Mouse (Mus musculus) liver, postnatal 0 days (tissue): ENCODE results near the gene Ttc38. TPM values are rescaled to one million over a fixed set of nuclear protein-coding genes. Genes with fewer than 3 reads are reported as not detected.
A peak's percentile ranks its signal among the peaks of the same experiment; 100 is the strongest.

Experiments
- ATAC-seq: fragments of 200-750 bp; cut with Nextera tagmentation; 2 replicates; pipeline ENCODE4 v1.8.0; 2017; ENCODE audit warnings: mild to moderate bottlenecking, moderate library complexity
- DNase-seq: peaks from one replicate; pipeline ENCODE4 v3.0.0-alpha.2; 2016
- H3K27ac ChIP-seq: fragments of 300-500 bp; sonication (generic); 2 replicates; pipeline ENCODE4 v1.5.1; 2014; ENCODE audit warnings: antibody characterized with exemption, moderate library complexity, mild to moderate bottlenecking, low read depth
- H3K27me3 ChIP-seq: fragments of 300-500 bp; sonication (generic); 2 replicates; pipeline ENCODE4 v1.6.1; 2014; ENCODE audit warnings: low read length, control low read depth, mixed read lengths; ENCODE audit not compliant: insufficient read depth
- H3K36me3 ChIP-seq: fragments of 300-500 bp; sonication (generic); replicated peaks from 2 replicates; pipeline ENCODE4 v1.6.1; 2014; ENCODE audit warnings: mild to moderate bottlenecking, control low read depth, low read length, moderate library complexity, mixed read lengths; ENCODE audit not compliant: insufficient read depth
- H3K4me1 ChIP-seq: fragments of 300-500 bp; sonication (generic); 2 replicates; pipeline ENCODE4 v1.6.1; 2014; ENCODE audit warnings: antibody characterized with exemption, mild to moderate bottlenecking, control low read depth; ENCODE audit not compliant: insufficient read depth
- H3K4me2 ChIP-seq: fragments of 300-500 bp; sonication (generic); 2 replicates; pipeline ENCODE4 v1.6.1; 2014; ENCODE audit warnings: low read depth, mild to moderate bottlenecking, low read length, moderate library complexity, mixed read lengths
- H3K4me3 ChIP-seq: fragments of 300-500 bp; sonication (generic); 2 replicates; pipeline ENCODE4 v1.5.1; 2014; ENCODE audit warnings: low read depth, low read length
- H3K9ac ChIP-seq: fragments of 300-500 bp; sonication (generic); replicated peaks from 2 replicates; pipeline ENCODE4 v1.6.1; 2014; ENCODE audit warnings: mild to moderate bottlenecking, moderate library complexity
- H3K9me3 ChIP-seq: fragments of 300-500 bp; sonication (generic); 2 replicates; pipeline ENCODE4 v1.6.1; 2016; ENCODE audit warnings: mild to moderate bottlenecking, control low read depth, low read length, mixed read lengths
- CTCF ChIP-seq: sonication (generic); IDR thresholded peaks from 2 replicates; pipeline ENCODE4 v1.5.1; 2016; ENCODE audit warnings: antibody characterized with exemption, low read depth
- EP300 ChIP-seq: IDR thresholded peaks from 2 replicates; pipeline ENCODE4 v1.6.1; 2016; ENCODE audit warnings: antibody characterized with exemption, low read depth, mild to moderate bottlenecking
- WGBS: fragments of 180-500 bp; shearing (Covaris S2); extraction: QIAGEN DNeasy Blood & Tissue Kit; methylation state at CpG from one replicate; pipeline ENCODE4 v1.1.7; 2014; ENCODE audit not compliant: insufficient replicate concordance; 5-methylcytosine and 5-hydroxymethylcytosine counted together
- polyA plus RNA-seq: library from polyadenylated mRNA; unstranded; fragments of >200 nt; fragmentation: Nextera tagmentation; extraction: Ambion mirVana; gene quantifications from 2 replicates; pipeline ENCODE4 v1.2.1, GENCODE M21; 2015

The Ttc38 gene
- polyA plus RNA-seq, 1 experiment from 2014 or later = 16.2 TPM

- peak within 1 kb of the TSS; percentile 85 for H3K27ac ChIP-seq
- WGBS = 2% methylated on average over 36 of the region's 36 CpGs
- peaks cover 9% of the 10 kb centered on the region for H3K4me1 ChIP-seq
- H3K36me3 ChIP-seq = no peaks in the 10 kb centered on the region
- peak within 1 kb of the TSS; percentile 83 for H3K9ac ChIP-seq
- TF ChIP-seq EP300 = peak; percentile 29; the same call in 1 of the 2 replicates
- TF ChIP-seq CTCF = no peak
- H3K4me3 ChIP-seq = peak within 1 kb of the TSS; percentile 82
- H3K27me3 ChIP-seq = no peaks in the 10 kb centered on the region
- H3K4me2 ChIP-seq = peak within 1 kb of the TSS; percentile 91
- DNase-seq (peak; percentile 98), ATAC-seq (peak; percentile 90)
- 0 out of 2 replicates have a peak, but pooled peaks cover 2% of the 10 kb centered on the region for H3K9me3 ChIP-seq
Measured at GRCm38 (mm10) chr15:85811535-85812277, 20.4 kb upstream of the Ttc38 start, which contains the start of gene Cdpf1. TSS of gene Cdpf1 (minus strand) at chr15:85811697.

GRCm38 (mm10) chr15:85813428-85813827 lies 18.7 kb upstream of the Ttc38 start:
- no peak for TF ChIP-seq CTCF
- no peak for TF ChIP-seq EP300
- peaks cover 9% of the 10 kb centered on the region for H3K4me1 ChIP-seq
- 59% methylated on average over 10 of the region's 10 CpGs for WGBS
- no peak overlapping the region for H3K4me3 ChIP-seq
- peaks cover 4% of the 10 kb centered on the region for H3K9me3 ChIP-seq
- H3K4me2 ChIP-seq = no peak overlapping the region
- H3K36me3 ChIP-seq = no peaks in the 10 kb centered on the region
- DNase-seq (no peak), ATAC-seq (no peak)
- no peak overlapping the region for H3K9ac ChIP-seq
- H3K27me3 ChIP-seq = no peaks in the 10 kb centered on the region
- no peak overlapping the region for H3K27ac ChIP-seq

- Histone ChIP-seq H3K36me3 (no peaks in the 10 kb centered on the region), H3K4me1 (peaks cover 3% of the 10 kb centered on the region; the same call in 1 of the 2 replicates), H3K9ac (peak within 1 kb of the TSS; percentile 59), H3K27ac (no peak within 1 kb of the TSS), H3K9me3 (peaks cover 7% of the 10 kb centered on the region), H3K4me3 (peak within 1 kb of the TSS; percentile 42), H3K4me2 (peak within 1 kb of the TSS; percentile 83), H3K27me3 (peaks cover 19% of the 10 kb centered on the region)
- no peak for DNase-seq
- TF ChIP-seq CTCF = no peak
- no peak for TF ChIP-seq EP300
- WGBS = 2% methylated on average over 65 of the region's 65 CpGs
- peak; percentile 77 for ATAC-seq
Measured at GRCm38 (mm10) chr15:85821203-85822010, 10.7 kb upstream of the Ttc38 start, which contains the start of gene Pkdrej. TSS of gene Pkdrej (minus strand) at chr15:85821734.

- ATAC-seq = peak; percentile 59
- Histone ChIP-seq H3K4me2 (peak overlapping the region; percentile 83), H3K4me1 (peaks cover 5% of the 10 kb centered on the region), H3K9ac (peak overlapping the region; percentile 59), H3K27ac (no peak overlapping the region), H3K4me3 (peak overlapping the region; percentile 42; the same call in 1 of the 2 replicates), H3K9me3 (peaks cover 7% of the 10 kb centered on the region), H3K36me3 (no peaks in the 10 kb centered on the region), H3K27me3 (peaks cover 19% of the 10 kb centered on the region)
- 20% methylated on average over 4 of the region's 4 CpGs for WGBS
- TF ChIP-seq EP300 (no peak), CTCF (no peak)
- no peak for DNase-seq
Measured at GRCm38 (mm10) chr15:85822011-85822359, 10.1 kb upstream of the Ttc38 start.

GRCm38 (mm10) chr15:85826676-85827075 lies 5.4 kb upstream of the Ttc38 start:
- ATAC-seq = peak; percentile 63
- H3K4me2 ChIP-seq = no peak overlapping the region

GRCm38 (mm10) chr15:85828071-85828470 lies 4.0 kb upstream of the Ttc38 start:
- no peak overlapping the region for H3K4me2 ChIP-seq
- H3K36me3 ChIP-seq = no peaks in the 10 kb centered on the region
- 59% methylated on average over 4 of the region's 4 CpGs for WGBS
- ATAC-seq (no peak), DNase-seq (no peak)
- H3K27me3 ChIP-seq = no peaks in the 10 kb centered on the region
- peaks cover 23% of the 10 kb centered on the region for H3K4me1 ChIP-seq
- no peaks in the 10 kb centered on the region for H3K9me3 ChIP-seq
- no peak overlapping the region for H3K9ac ChIP-seq
- no peak overlapping the region for H3K27ac ChIP-seq
- no peak for TF ChIP-seq EP300
- TF ChIP-seq CTCF = no peak
- no peak overlapping the region for H3K4me3 ChIP-seq

More at GRCm38 (mm10) chr15:85826676-85827075, 5.4 kb upstream of the Ttc38 start:
- peaks cover 14% of the 10 kb centered on the region for H3K4me1 ChIP-seq
- no peak overlapping the region for H3K27ac ChIP-seq
- H3K27me3 ChIP-seq = peaks cover 8% of the 10 kb centered on the region
- H3K9me3 ChIP-seq = no peaks in the 10 kb centered on the region
- WGBS = 30% methylated on average over 5 of the region's 5 CpGs
- DNase-seq = no peak
- no peak overlapping the region for H3K4me3 ChIP-seq
- no peak overlapping the region for H3K9ac ChIP-seq
- TF ChIP-seq CTCF = no peak
- peak; percentile 72; the same call in 1 of the 2 replicates for TF ChIP-seq EP300
- no peaks in the 10 kb centered on the region for H3K36me3 ChIP-seq
